In genomic region chr17:73072286-73072685, GRCm38 (mm10) we compare ENCODE assay signal across 9 mouse cellular contexts. TPM values are rescaled to one million over a fixed set of nuclear protein-coding genes. Genes with fewer than 3 reads are reported as not detected.
DNase-seq lines count a peak whose midpoint lies in the region; ATAC-seq and TF ChIP-seq lines count a peak whose summit lies in the region.
"Had no signal": no experiment of that assay in that cellular context is flagged by ENCODE, and none has a peak within 500 bp of the region (broad histone marks: within the 10 kb centered on the region; RNA-seq: fewer than 3 reads in every experiment).

No protein-coding gene starts in this region.

- H3K4me3 ChIP-seq in lung, postnatal 0 days (ENCODE audit: low read depth, low read length) = no peak overlapping the region
- no peak overlapping the region for H3K4me3 ChIP-seq in thymus, adult 2 months (ENCODE audit: control insufficient read depth, insufficient read depth, low read length)
- H3K4me3 ChIP-seq: myocyte had no signal

- WGBS in lung, postnatal 0 days = 60% methylated on average over 8 of the region's 8 CpGs
- WGBS in thymus, adult 2 months = 92% methylated on average over 8 of the region's 8 CpGs

- H3K9ac ChIP-seq in lung, postnatal 0 days (replicated peaks; ENCODE audit: low read depth) = no peak overlapping the region

- intact Hi-C loops in left cerebral cortex, postnatal 36 days (cut with DNase I) = no loop called here

- H3K27ac ChIP-seq in lung, postnatal 0 days (ENCODE audit: low read length) = peak overlapping the region; percentile 77
- no peak overlapping the region for H3K27ac ChIP-seq in thymus, adult 2 months (ENCODE audit: control insufficient read depth, insufficient read depth, low read length)

- no peak for TF ChIP-seq CTCF in lung, postnatal 0 days (IDR thresholded peaks at IDR 0.05)
- no peak for TF ChIP-seq CTCF in thymus, adult 2 months (IDR thresholded peaks at IDR 0.05; ENCODE audit: borderline replicate concordance, control insufficient read depth, extremely low read depth, insufficient read depth, low read length, poor library complexity)

- peak; percentile 95 for TF ChIP-seq EP300 in lung, postnatal 0 days (IDR thresholded peaks at IDR 0.05)

- H3K4me2 ChIP-seq in lung, postnatal 0 days (replicated peaks; ENCODE audit: low read depth, low read length) = no peak overlapping the region

- no peak for TF ChIP-seq POLR2A in thymus, adult 2 months (IDR thresholded peaks at IDR 0.05; ENCODE audit: control insufficient read depth, extremely low read depth, insufficient read depth, low read length, poor library complexity)

- peaks cover 6% of the 10 kb centered on the region; the same call in 1 of the 2 replicates for H3K4me1 ChIP-seq in lung, postnatal 0 days (ENCODE audit: insufficient read depth, low read depth, low read length)
- peaks cover 28% of the 10 kb centered on the region for H3K4me1 ChIP-seq in thymus, adult 2 months (replicated peaks; ENCODE audit: control insufficient read depth, insufficient read depth, low read length)

- peak; percentile 48 for DNase-seq in embryo, embryonic 11.5 days (ENCODE audit: low read depth, low spot score)
- peak; percentile 11 for DNase-seq in gastrocnemius, postnatal 10 days
- peak; percentile 72 for DNase-seq in kidney, adult 11 months
- peak; percentile 95 for DNase-seq in lung, postnatal 0 days (ENCODE audit: low spot score)
- DNase-seq in spleen, postnatal 4 days (ENCODE audit: low spot score in 2 of 2) = no peak
- DNase-seq in thymus, adult 2 months = no peak
- DNase-seq in left cerebral cortex, postnatal 36 days (ENCODE audit: low spot score in 2 of 2) = no peak

- H3K9me3 ChIP-seq in lung, postnatal 0 days (ENCODE audit: low read length) = no peaks in the 10 kb centered on the region

- peak; percentile 89 for ATAC-seq in lung, postnatal 0 days
- ATAC-seq in megakaryocyte-erythroid progenitor cell, adult 5-6 weeks (replicated peaks; ENCODE audit: low FRiP score, low TSS enrichment, poor library complexity, severe bottlenecking) = no peak

- H3K36me3 ChIP-seq in lung, postnatal 0 days (ENCODE audit: insufficient read depth, low read length) = no peaks in the 10 kb centered on the region
- H3K36me3 ChIP-seq in thymus, adult 2 months (ENCODE audit: control insufficient read depth, insufficient read depth, low read length) = no peaks in the 10 kb centered on the region

- H3K27me3 ChIP-seq in lung, postnatal 0 days (replicated peaks; ENCODE audit: insufficient read depth, low read length) = no peaks in the 10 kb centered on the region
- H3K27me3 ChIP-seq in thymus, adult 2 months (ENCODE audit: control insufficient read depth, insufficient read depth, low read length) = no peaks in the 10 kb centered on the region

RNA-seq across cellular contexts. Expression of gene Lclat1, which starts 35.5 kb away (rescaled TPM):
- 10 to 100 TPM; 15.9 to 17.4 TPM for total RNA-seq in gastrocnemius, postnatal 10 days (2021)
- 9.1 and 10.2 TPM in 2 replicates for polyA plus RNA-seq in lung, postnatal 0 days (2015; fragmentation: Nextera tagmentation; extraction: Ambion mirVana)
- 5.4 and 6.4 TPM in 2 replicates for polyA plus RNA-seq in thymus, adult 2 months (2012; rRNA removed)
- total RNA-seq in megakaryocyte-erythroid progenitor cell, adult 5-6 weeks (2014; fragmentation: Nextera tagmentation) = 6.8 and 8.7 TPM in 2 replicates
- total RNA-seq in megakaryocyte-erythroid progenitor cell, adult 5-6 weeks (2017) = 7.5 and 16.8 TPM in 2 replicates
- total RNA-seq in left cerebral cortex, postnatal 36 days (2021) = 10 to 100 TPM; 36.9 to 42.0 TPM

Comparison
In these comparisons a context has a peak if more than half of its experiments do, and no peak if none do; other contexts are left out.
1. DNase-seq: peak in embryo, embryonic 11.5 days (single experiment), gastrocnemius, postnatal 10 days (single experiment), kidney, adult 11 months (single experiment) and lung, postnatal 0 days (single experiment); none in spleen, postnatal 4 days (0 of 2), thymus, adult 2 months (single experiment) and left cerebral cortex, postnatal 36 days (0 of 2).